Mouse (Mus musculus): ENCODE measurements at regions not wholly inside any gene's neighbourhood (a gene's known extent, or its start where the extent isn't known, plus 50 kb on each side); places are given as distances from the start of the nearest gene placed in this dataset.

- Histone ChIP-seq H3K27ac (ENCODE audit: low read length) (no peak overlapping the region), H3K4me1 (ENCODE audit: control insufficient read depth, insufficient read depth, low read length) (no peaks in the 10 kb centered on the region), H3K36me3 (ENCODE audit: control insufficient read depth, insufficient read depth) (no peaks in the 10 kb centered on the region), H3K9ac (ENCODE audit: low read length) (no peak overlapping the region), H3K4me2 (ENCODE audit: low read depth, low read length) (no peak overlapping the region), H3K27me3 (ENCODE audit: control insufficient read depth, insufficient read depth, low read length) (no peaks in the 10 kb centered on the region), H3K4me3 (ENCODE audit: low read length) (no peak overlapping the region), H3K9me3 (replicated peaks; ENCODE audit: control insufficient read depth, low read length) (no peaks in the 10 kb centered on the region)
- no peak for ATAC-seq (replicated peaks; ENCODE audit: extremely low read depth, insufficient read depth, low FRiP score)
- 67% methylated on average over 9 of the region's 9 CpGs for WGBS
Observed at GRCm38 (mm10) chr13:32649982-32650381, 133.8 kb downstream of the Mylk4 start.

DNA sequence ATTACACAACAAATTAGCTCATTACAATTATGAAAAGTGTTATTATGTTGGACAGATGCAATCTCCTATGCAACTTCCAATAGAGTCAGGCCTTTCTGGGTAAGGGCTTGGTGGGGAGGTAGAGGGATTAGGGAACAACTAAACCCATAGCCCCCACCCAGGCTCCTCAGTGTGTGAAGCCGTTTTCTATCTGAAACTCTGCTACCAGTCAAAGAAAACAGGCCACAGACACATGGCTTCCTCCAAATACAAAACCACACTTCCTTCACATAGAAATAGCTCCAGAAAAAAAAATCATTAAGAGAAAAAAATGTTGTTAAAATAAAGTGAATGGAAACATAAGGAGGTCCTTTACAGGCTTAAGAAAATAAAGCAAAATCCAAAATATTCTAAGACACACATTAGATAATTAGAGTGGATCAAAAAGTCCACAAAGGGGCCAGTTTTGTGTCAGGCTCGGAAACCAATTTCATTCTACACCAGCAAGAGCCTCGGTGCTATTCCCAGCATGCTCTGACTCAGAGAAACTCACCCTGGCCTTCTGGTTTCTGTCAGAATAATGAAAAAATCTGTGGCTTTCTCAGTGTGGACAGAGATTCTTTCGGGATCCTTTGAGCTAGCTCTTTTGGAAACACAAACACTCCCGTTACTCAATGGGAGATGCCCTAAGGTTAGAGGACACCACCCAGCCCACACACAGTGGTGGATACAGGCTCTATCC is 140.6 kb downstream of the Mylk4 start:
- Histone ChIP-seq H3K36me3 (ENCODE audit: control insufficient read depth, insufficient read depth) (no peaks in the 10 kb centered on the region), H3K4me1 (ENCODE audit: control insufficient read depth, insufficient read depth, low read length) (no peaks in the 10 kb centered on the region), H3K9me3 (replicated peaks; ENCODE audit: control insufficient read depth, low read length) (no peaks in the 10 kb centered on the region), H3K27me3 (ENCODE audit: control insufficient read depth, insufficient read depth, low read length) (no peaks in the 10 kb centered on the region), H3K4me2 (ENCODE audit: low read depth, low read length) (no peak overlapping the region), H3K9ac (ENCODE audit: low read length) (no peak overlapping the region), H3K4me3 (ENCODE audit: low read length) (no peak overlapping the region), H3K27ac (ENCODE audit: low read length) (no peak overlapping the region)
- 56% methylated on average over 5 of the region's 5 CpGs for WGBS
- ATAC-seq (replicated peaks; ENCODE audit: extremely low read depth, insufficient read depth, low FRiP score): no peak

DNA sequence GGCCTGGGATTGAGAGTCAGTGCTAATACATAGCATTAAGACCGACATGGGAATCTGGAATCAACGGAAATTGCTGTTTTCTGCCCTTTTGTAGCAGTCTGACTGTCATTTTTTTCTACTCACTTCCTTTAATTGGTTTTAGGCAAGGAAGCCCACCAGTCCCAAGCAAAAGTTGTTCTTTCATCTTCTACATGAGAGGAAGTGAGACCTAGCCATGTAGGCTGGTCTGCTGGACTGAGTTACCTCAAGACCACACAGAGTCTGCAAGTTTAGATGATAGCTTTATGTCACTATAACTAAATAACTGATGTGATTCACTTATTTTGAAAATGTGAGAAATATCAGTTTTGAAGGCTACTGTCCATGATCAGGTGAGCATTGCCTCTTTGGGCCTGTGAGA is 142.8 kb downstream of the Mylk4 start:
- H3K4me1 ChIP-seq (ENCODE audit: control insufficient read depth, insufficient read depth, low read length): no peaks in the 10 kb centered on the region
- H3K27ac ChIP-seq (ENCODE audit: low read length): no peak overlapping the region
- H3K9me3 ChIP-seq (replicated peaks; ENCODE audit: control insufficient read depth, low read length): no peaks in the 10 kb centered on the region; the same call in 1 of the 2 replicates
- WGBS: 88% methylated on average over 2 of the region's 2 CpGs
- H3K36me3 ChIP-seq (ENCODE audit: control insufficient read depth, insufficient read depth): no peaks in the 10 kb centered on the region
- H3K9ac ChIP-seq (ENCODE audit: low read length): no peak overlapping the region
- no peak overlapping the region for H3K4me3 ChIP-seq (ENCODE audit: low read length)
- H3K4me2 ChIP-seq (ENCODE audit: low read depth, low read length): no peak overlapping the region
- ATAC-seq (replicated peaks; ENCODE audit: extremely low read depth, insufficient read depth, low FRiP score): no peak
- H3K27me3 ChIP-seq (ENCODE audit: control insufficient read depth, insufficient read depth, low read length): no peaks in the 10 kb centered on the region

DNA sequence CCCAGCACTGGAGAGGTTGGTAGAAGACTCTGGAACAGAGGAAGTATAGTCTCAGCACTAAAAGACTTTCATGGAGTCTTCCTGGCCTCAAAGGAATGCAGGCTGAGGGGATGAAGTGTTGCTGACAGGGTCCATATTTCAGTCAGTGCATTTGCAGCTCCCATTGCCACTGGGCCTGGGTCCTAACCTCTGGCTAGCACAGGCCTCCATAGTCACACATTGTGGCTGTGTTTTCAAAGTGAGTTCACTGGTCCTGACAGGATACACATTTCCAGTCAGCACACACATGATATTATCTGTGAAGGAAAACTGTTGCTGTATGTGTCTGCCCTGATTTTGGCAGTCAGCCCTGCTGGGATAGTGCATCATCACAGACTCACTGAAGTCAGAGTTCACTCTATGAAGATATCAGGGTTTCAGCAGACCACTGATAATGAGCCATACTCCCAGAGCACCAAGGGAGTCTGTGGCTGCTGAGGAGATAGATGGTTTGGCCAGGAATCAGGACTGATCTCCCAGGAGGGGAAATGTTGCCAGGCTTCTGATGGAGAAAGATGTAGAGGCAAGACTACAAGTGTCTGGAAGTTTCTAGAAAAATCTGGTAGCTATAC is 153.5 kb downstream of the Mylk4 start:
- Histone ChIP-seq H3K27me3 (ENCODE audit: control insufficient read depth, insufficient read depth, low read length) (no peaks in the 10 kb centered on the region), H3K4me2 (ENCODE audit: low read depth, low read length) (no peak overlapping the region), H3K4me3 (ENCODE audit: low read length) (no peak overlapping the region), H3K9ac (ENCODE audit: low read length) (no peak overlapping the region), H3K27ac (ENCODE audit: low read length) (peak overlapping the region; percentile 25; the same call in 1 of the 2 replicates), H3K9me3 (replicated peaks; ENCODE audit: control insufficient read depth, low read length) (no peaks in the 10 kb centered on the region), H3K36me3 (ENCODE audit: control insufficient read depth, insufficient read depth) (no peaks in the 10 kb centered on the region), H3K4me1 (ENCODE audit: control insufficient read depth, insufficient read depth, low read length) (peaks cover 5% of the 10 kb centered on the region; the same call in 1 of the 2 replicates)
- peak; percentile 82 for ATAC-seq (replicated peaks; ENCODE audit: extremely low read depth, insufficient read depth, low FRiP score)

- no peak for ATAC-seq (replicated peaks; ENCODE audit: extremely low read depth, insufficient read depth, low FRiP score)
Observed at GRCm38 (mm10) chr13:32613916-32614315, 169.8 kb downstream of the Mylk4 start.

DNA sequence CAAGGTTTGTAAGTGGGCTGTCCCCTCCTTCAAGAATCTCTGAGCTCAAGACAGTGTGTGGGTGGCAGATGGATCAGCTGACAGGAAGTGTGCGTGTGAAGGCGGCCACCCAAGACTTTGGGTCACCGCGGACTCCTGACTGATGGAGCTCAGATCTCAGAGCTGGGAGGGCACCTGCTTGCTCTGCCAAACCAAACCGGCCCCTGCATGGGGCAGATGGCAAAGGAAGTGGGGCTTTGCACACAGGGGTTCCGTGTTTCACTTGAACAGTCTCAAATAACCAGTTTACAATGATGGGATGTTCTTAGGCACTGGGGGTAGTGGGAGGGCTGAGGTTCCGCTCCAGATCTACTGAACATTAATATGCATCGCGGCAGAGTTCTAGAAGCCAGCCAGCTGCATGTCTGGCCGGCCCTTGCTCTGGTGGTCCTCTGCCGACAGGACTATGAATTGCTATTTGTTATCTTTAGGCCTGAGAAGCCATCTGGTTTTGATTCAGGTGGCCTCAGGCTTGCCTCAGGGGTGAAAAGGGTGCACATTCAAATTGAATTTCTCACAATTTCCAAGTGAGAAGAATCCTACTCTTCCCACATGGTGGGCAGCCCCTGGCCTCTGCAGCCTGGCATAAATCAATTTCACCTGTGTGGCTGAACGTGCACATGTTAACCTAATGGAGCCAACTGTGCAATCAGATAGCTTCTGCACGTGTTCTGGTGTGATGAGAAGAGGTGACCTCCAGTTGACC is 172.0 kb downstream of the Mylk4 start:
- no peak overlapping the region for H3K9ac ChIP-seq (ENCODE audit: low read length)
- no peak overlapping the region for H3K4me2 ChIP-seq (ENCODE audit: low read depth, low read length)
- peaks cover 7% of the 10 kb centered on the region for H3K4me1 ChIP-seq (ENCODE audit: control insufficient read depth, insufficient read depth, low read length)
- no peaks in the 10 kb centered on the region for H3K27me3 ChIP-seq (ENCODE audit: control insufficient read depth, insufficient read depth, low read length)
- no peaks in the 10 kb centered on the region for H3K9me3 ChIP-seq (replicated peaks; ENCODE audit: control insufficient read depth, low read length)
- H3K27ac ChIP-seq (ENCODE audit: low read length): no peak overlapping the region
- no peak; the same call in 1 of the 2 replicates for ATAC-seq (replicated peaks; ENCODE audit: extremely low read depth, insufficient read depth, low FRiP score)
- WGBS: 53% methylated on average over 13 of the region's 13 CpGs
- H3K36me3 ChIP-seq (ENCODE audit: control insufficient read depth, insufficient read depth): no peaks in the 10 kb centered on the region
- H3K4me3 ChIP-seq (ENCODE audit: low read length): no peak overlapping the region

More at GRCm38 (mm10) chr13:32613916-32614315, 169.8 kb downstream of the Mylk4 start:
- H3K4me3 ChIP-seq (ENCODE audit: low read length): no peak overlapping the region
- H3K4me2 ChIP-seq (ENCODE audit: low read depth, low read length): no peak overlapping the region
- no peak overlapping the region for H3K27ac ChIP-seq (ENCODE audit: low read length)
- H3K9me3 ChIP-seq (replicated peaks; ENCODE audit: control insufficient read depth, low read length): no peaks in the 10 kb centered on the region
- peaks cover 7% of the 10 kb centered on the region for H3K4me1 ChIP-seq (ENCODE audit: control insufficient read depth, insufficient read depth, low read length)
- WGBS: 58% methylated on average over 6 of the region's 6 CpGs
- no peak overlapping the region for H3K9ac ChIP-seq (ENCODE audit: low read length)
- H3K36me3 ChIP-seq (ENCODE audit: control insufficient read depth, insufficient read depth): no peaks in the 10 kb centered on the region
- H3K27me3 ChIP-seq (ENCODE audit: control insufficient read depth, insufficient read depth, low read length): no peaks in the 10 kb centered on the region

GRCm38 (mm10) chr13:32610970-32611369 is 172.8 kb downstream of the Mylk4 start:
- 19% methylated on average over 5 of the region's 5 CpGs for WGBS
- H3K27ac ChIP-seq (ENCODE audit: low read length): no peak overlapping the region
- no peaks in the 10 kb centered on the region for H3K27me3 ChIP-seq (ENCODE audit: control insufficient read depth, insufficient read depth, low read length)
- no peak overlapping the region for H3K9ac ChIP-seq (ENCODE audit: low read length)
- H3K36me3 ChIP-seq (ENCODE audit: control insufficient read depth, insufficient read depth): no peaks in the 10 kb centered on the region
- ATAC-seq (replicated peaks; ENCODE audit: extremely low read depth, insufficient read depth, low FRiP score): 0 out of 2 replicates have a peak, but pooled peaks have one; percentile 18
- H3K4me1 ChIP-seq (ENCODE audit: control insufficient read depth, insufficient read depth, low read length): peaks cover 7% of the 10 kb centered on the region
- H3K9me3 ChIP-seq (replicated peaks; ENCODE audit: control insufficient read depth, low read length): no peaks in the 10 kb centered on the region
- no peak overlapping the region for H3K4me2 ChIP-seq (ENCODE audit: low read depth, low read length)
- no peak overlapping the region for H3K4me3 ChIP-seq (ENCODE audit: low read length)

DNA sequence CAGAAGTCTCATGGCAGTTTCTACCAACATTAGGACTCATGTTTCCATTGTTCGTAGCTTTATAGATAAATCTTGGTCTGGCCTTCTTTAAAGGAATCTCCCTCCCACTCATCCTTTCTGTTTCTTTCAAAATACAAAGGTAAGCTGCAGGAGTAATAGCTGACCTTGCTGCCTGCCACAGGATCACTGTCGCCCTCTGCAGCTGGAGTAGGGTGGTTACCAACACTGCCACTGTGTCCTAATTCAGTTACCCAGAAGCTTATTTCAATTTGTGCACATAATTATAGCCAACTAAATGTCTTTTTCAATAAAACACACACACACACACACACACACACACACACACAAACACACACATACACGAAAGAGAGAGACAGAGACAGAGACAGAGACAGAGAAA is 175.3 kb downstream of the Mylk4 start:
- ATAC-seq (replicated peaks; ENCODE audit: extremely low read depth, insufficient read depth, low FRiP score): no peak
- no peaks in the 10 kb centered on the region for H3K36me3 ChIP-seq (ENCODE audit: control insufficient read depth, insufficient read depth)
- 80% methylated on average over 3 of the region's 3 CpGs for WGBS

More for the DNA sequence above, 175.3 kb downstream of the Mylk4 start:
- Histone ChIP-seq H3K4me3 (ENCODE audit: low read length) (no peak overlapping the region), H3K9ac (ENCODE audit: low read length) (no peak overlapping the region), H3K4me2 (ENCODE audit: low read depth, low read length) (no peak overlapping the region), H3K4me1 (ENCODE audit: control insufficient read depth, insufficient read depth, low read length) (peaks cover 7% of the 10 kb centered on the region), H3K27ac (ENCODE audit: low read length) (no peak overlapping the region), H3K9me3 (replicated peaks; ENCODE audit: control insufficient read depth, low read length) (no peaks in the 10 kb centered on the region), H3K27me3 (ENCODE audit: control insufficient read depth, insufficient read depth, low read length) (no peaks in the 10 kb centered on the region)

Measured in heart, embryonic 16.5 days (tissue).